Comparison of ENCODE assay signal across 9 mouse cellular contexts in the genomic region with DNA sequence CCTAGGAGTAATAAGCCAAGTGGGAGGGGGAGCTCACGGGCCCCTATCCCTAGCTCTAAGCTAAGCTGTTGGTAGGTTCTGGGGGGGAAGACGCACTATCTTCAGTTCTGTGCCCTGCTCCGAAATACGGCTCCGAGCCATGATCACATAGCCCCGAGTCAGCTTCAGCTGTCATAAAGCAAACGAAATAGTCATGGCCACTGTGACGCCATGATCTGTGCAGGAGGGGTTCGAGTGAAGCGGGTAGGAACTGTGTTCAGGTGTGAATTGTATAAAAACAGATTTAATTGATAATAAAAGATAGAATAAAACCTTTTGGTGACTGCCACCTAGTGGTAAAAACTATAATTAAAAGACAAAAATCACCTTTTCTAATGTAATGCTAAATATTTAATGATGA. TPM values are rescaled to one million over a fixed set of nuclear protein-coding genes. Genes with fewer than 3 reads are reported as not detected.
DNase-seq lines count a peak whose midpoint lies in the region; ATAC-seq and TF ChIP-seq lines count a peak whose summit lies in the region.
"Had no signal": no experiment of that assay in that cellular context is flagged by ENCODE, and none has a peak within 500 bp of the region (broad histone marks: within the 10 kb centered on the region; RNA-seq: fewer than 3 reads in every experiment).

No protein-coding gene starts in this region.

- no peak overlapping the region for H3K4me2 ChIP-seq in lung, embryonic 14.5 days
- H3K4me2 ChIP-seq: embryonic facial prominence, embryonic 15.5 days; neural tube, embryonic 13.5 days had no signal

- H3K36me3 ChIP-seq in lung, embryonic 14.5 days (ENCODE audit: insufficient read depth) = no peaks in the 10 kb centered on the region
- H3K36me3 ChIP-seq: embryonic facial prominence, embryonic 15.5 days; neural tube, embryonic 13.5 days had no signal

- CTCF ChIA-PET in Patski (lab: Charles Lee) = interaction anchor here (0.8 to 4.0 kb wide), 11 partner anchors 10 to 204 kb away, joined by 3 to 31 read pairs (median 4); no protein-coding TSS in a partner anchor

- no peak overlapping the region for H3K27ac ChIP-seq in lung, embryonic 14.5 days (ENCODE audit: low read depth)
- H3K27ac ChIP-seq: embryonic facial prominence, embryonic 15.5 days; neural tube, embryonic 13.5 days had no signal

- no peaks in the 10 kb centered on the region for H3K27me3 ChIP-seq in lung, embryonic 14.5 days (ENCODE audit: insufficient read depth, low read length)
- H3K27me3 ChIP-seq in Patski = no peaks in the 10 kb centered on the region
- H3K27me3 ChIP-seq: embryonic facial prominence, embryonic 15.5 days; neural tube, embryonic 13.5 days had no signal

- no peaks in the 10 kb centered on the region for H3K9me3 ChIP-seq in lung, embryonic 14.5 days (ENCODE audit: low read depth, low read length)
- H3K9me3 ChIP-seq: embryonic facial prominence, embryonic 15.5 days; neural tube, embryonic 13.5 days had no signal

- in situ Hi-C loops in Patski (cut with MboI; ENCODE audit: low pct_unique_long_range_greater_than_20kb) = loop anchor here (5.0 kb wide), 1 partner anchor 71 kb away; no protein-coding TSS in a partner anchor

- no peaks in the 10 kb centered on the region for H3K4me1 ChIP-seq in lung, embryonic 14.5 days (ENCODE audit: insufficient read depth)
- H3K4me1 ChIP-seq: embryonic facial prominence, embryonic 15.5 days; neural tube, embryonic 13.5 days had no signal

- 0 out of 2 replicates have a peak, but pooled peaks have one; percentile 23 for TF ChIP-seq CTCF in lung, embryonic 14.5 days (IDR thresholded peaks at IDR 0.05; ENCODE audit: low read depth)
- TF ChIP-seq CTCF in Patski (IDR thresholded peaks at IDR 0.05) = peak; percentile 46

- DNase-seq in lung, embryonic 14.5 days = peak; percentile 38
- no peak for DNase-seq in lung, adult 18-20 months
- no peak for DNase-seq in Patski (ENCODE audit: low read depth, low spot score)
- DNase-seq in cerebellum, postnatal 14 days = peak; percentile 31 to 56
- DNase-seq in adrenal gland, postnatal 25 days = no peak
- no peak for DNase-seq in ovary, postnatal 10 days (ENCODE audit: low spot score)

- POLR2A ChIA-PET in Patski (lab: Charles Lee) = no interaction called here

- WGBS in lung, embryonic 14.5 days = 69% methylated on average over 10 of the region's 10 CpGs

- no peak overlapping the region for H3K9ac ChIP-seq in lung, embryonic 14.5 days
- H3K9ac ChIP-seq: embryonic facial prominence, embryonic 15.5 days; neural tube, embryonic 13.5 days had no signal

- H3K4me3 ChIP-seq in lung, embryonic 14.5 days (ENCODE audit: low read depth, low read length) = no peak overlapping the region
- H3K4me3 ChIP-seq: embryonic facial prominence, embryonic 15.5 days; neural tube, embryonic 13.5 days had no signal

- ATAC-seq in lung, embryonic 14.5 days (ENCODE audit: insufficient read depth) = no peak
- no peak for ATAC-seq in Patski
- ATAC-seq in megakaryocyte progenitor cell, adult 5-6 weeks (replicated peaks; ENCODE audit: poor library complexity) = peak; percentile 44; the same call in 1 of the 2 replicates

RNA-seq across cellular contexts. Expression of a gene that starts 42.4 kb away (rescaled TPM):
- polyA plus RNA-seq in lung, embryonic 14.5 days (2014; fragmentation: Nextera tagmentation; extraction: Ambion mirVana) = 93.6 and 102 TPM in 2 replicates
- polyA plus RNA-seq in Patski (2021) = 54.0 TPM
- 24.9 and 37.3 TPM in 2 replicates for total RNA-seq in megakaryocyte progenitor cell, adult 5-6 weeks (2015)
- total RNA-seq in megakaryocyte progenitor cell, adult 5-6 weeks (2017) = 20.0 and 25.9 TPM in 2 replicates
- 43.9 and 49.1 TPM in 2 replicates for total RNA-seq in adrenal gland, postnatal 25 days (2021)

Comparison
In these comparisons a context has a peak if more than half of its experiments do, and no peak if none do; other contexts are left out.
1. DNase-seq: peak in lung, embryonic 14.5 days (single experiment) and cerebellum, postnatal 14 days (2 of 2); none in lung, adult 18-20 months (0 of 2), Patski (single experiment), adrenal gland, postnatal 25 days (single experiment) and ovary, postnatal 10 days (single experiment).